Mouse (Mus musculus) thymus, adult 2 months (tissue): ENCODE data around the gene Gm2696.

Source experiments
- CTCF ChIP-seq: fragments of 200-500 bp; IDR thresholded peaks from 2 replicates; pipeline ENCODE4 v1.5.1; 2012; ENCODE audit warnings: mild to moderate bottlenecking, control low read depth, low read length, moderate library complexity, borderline replicate concordance; ENCODE audit not compliant: control insufficient read depth, poor library complexity, insufficient read depth; ENCODE audit errors: extremely low read depth
- POLR2A ChIP-seq: fragments of 200-500 bp; IDR thresholded peaks from 2 replicates; pipeline ENCODE4 v1.6.1; 2012; ENCODE audit warnings: mild to moderate bottlenecking, low read length, control low read depth, moderate library complexity; ENCODE audit not compliant: control insufficient read depth, poor library complexity, insufficient read depth; ENCODE audit errors: extremely low read depth

GRCm38 (mm10) chr10:77846503-77846902 lies 32.0 kb downstream of the Gm2696 start, which contains the start of gene Gm36176:
- no peak for TF ChIP-seq POLR2A
- no peak for TF ChIP-seq CTCF
